Mouse (Mus musculus): ENCODE measurements around the gene Arsb.

GRCm38 (mm10) chr13:93839721-93840120, 68.3 kb downstream of the Arsb start:
- no peak for TF ChIP-seq CTCF (IDR thresholded peaks at IDR 0.05; ENCODE audit: control insufficient read depth, insufficient read depth, insufficient read length)
- no peak for TF ChIP-seq MYOD1 (IDR thresholded peaks at IDR 0.05; ENCODE audit: control insufficient read depth, insufficient read length, low read depth)
- TF ChIP-seq CEBPB (IDR thresholded peaks at IDR 0.05; ENCODE audit: low read depth): no peak
- TF ChIP-seq USF1 (IDR thresholded peaks at IDR 0.05; ENCODE audit: low read depth): no peak
- TF ChIP-seq FOSL1 (IDR thresholded peaks at IDR 0.05; ENCODE audit: insufficient read depth, low read length, poor library complexity, severe bottlenecking): no peak
